Mouse (Mus musculus) testis, postnatal 14 days (tissue): ENCODE results near the gene Ebf3.

Experiments used
- DNase-seq: peaks from one replicate; pipeline ENCODE4 v3.0.0; 2021; ENCODE audit warnings: low spot score

Ebf3 gene

GRCm38 (mm10) chr7:137312166-137312932 is 1.9 kb downstream of the Ebf3 start:
- DNase-seq = no peak

DNA sequence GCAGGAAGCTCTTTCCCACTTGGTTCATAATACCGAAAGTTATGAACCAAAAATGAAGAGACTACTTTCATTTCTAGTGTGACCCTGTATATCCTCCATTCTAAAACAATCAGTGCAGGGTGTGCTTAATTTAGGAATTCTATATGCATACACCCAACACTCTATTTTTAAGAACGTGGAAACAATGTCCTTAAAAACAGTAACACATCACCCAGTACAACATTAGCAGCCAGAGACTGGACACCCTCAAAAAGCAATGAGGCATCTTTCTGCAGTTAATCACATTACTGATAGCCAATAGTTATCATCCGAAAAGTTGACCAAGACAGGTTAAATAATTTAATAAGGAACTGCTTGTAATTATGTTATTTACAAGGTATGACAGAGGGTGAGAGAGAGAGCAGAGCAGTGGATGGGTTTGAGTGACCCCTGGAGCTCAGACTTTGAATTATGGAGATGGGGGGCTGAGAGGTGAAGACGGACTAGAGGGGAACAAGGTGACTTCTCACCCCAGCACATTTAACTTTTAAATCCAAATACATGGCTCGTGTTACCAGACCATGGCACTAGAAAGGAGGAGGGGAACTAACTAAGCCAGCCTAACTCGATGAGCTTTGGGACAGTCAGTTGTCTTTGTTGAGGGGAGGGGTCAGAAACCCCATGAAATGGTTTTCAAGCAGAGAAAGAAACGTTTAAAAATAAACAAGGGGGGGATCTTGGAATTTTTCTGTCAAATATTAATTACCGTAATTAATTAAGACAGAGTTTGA is 2.7 kb downstream of the Ebf3 start:
- DNase-seq = no peak

DNA sequence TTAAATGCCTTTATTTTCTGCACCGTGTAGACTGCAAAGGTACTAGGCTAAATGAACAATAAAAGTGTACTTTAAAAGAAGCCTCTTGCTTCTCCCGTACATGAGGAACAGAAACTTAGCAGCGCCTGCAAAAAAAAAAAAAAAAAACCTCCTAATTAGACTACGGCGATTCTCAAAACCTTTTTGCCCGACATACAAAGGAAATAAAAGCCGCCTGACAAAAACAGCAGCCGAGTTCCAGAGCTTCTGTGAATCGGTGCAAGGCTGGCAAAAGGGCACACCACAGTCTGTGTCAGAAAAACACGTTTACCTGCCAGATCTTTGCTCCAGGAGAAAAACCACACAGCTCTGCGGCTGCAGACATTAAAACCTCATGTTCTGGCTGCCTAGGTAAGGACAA is 3.4 kb downstream of the Ebf3 start:
- DNase-seq = no peak

GRCm38 (mm10) chr7:137310091-137310761 is 4.0 kb downstream of the Ebf3 start:
- DNase-seq = peak; percentile 45

GRCm38 (mm10) chr7:137309071-137310066 is 4.9 kb downstream of the Ebf3 start:
- DNase-seq = peak; percentile 73

- DNase-seq = no peak
Measured at GRCm38 (mm10) chr7:137308061-137309060, 5.9 kb downstream of the Ebf3 start.

DNA sequence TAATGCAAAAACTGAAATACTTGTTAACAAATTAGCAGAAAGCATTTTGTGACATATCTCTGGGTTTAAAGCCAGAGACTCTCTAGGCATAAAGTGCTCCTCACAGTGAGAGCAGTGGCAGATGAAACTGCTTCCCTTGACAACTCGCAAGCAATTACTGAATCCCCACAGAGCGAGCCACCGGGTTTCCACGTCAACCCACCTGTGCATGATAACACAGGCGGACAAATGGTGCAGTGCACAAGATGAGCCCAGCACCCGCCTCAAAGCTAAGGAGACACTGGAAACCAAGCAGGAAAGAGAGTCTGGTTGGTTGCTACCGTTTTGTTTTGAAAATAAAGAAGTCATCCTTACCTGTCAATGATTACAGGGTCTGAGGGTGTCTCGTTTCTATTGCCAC is 7.1 kb downstream of the Ebf3 start:
- no peak for DNase-seq

GRCm38 (mm10) chr7:137306127-137306526 is 8.1 kb downstream of the Ebf3 start:
- DNase-seq = no peak

GRCm38 (mm10) chr7:137303776-137304171 is 10.5 kb downstream of the Ebf3 start:
- DNase-seq = no peak

DNA sequence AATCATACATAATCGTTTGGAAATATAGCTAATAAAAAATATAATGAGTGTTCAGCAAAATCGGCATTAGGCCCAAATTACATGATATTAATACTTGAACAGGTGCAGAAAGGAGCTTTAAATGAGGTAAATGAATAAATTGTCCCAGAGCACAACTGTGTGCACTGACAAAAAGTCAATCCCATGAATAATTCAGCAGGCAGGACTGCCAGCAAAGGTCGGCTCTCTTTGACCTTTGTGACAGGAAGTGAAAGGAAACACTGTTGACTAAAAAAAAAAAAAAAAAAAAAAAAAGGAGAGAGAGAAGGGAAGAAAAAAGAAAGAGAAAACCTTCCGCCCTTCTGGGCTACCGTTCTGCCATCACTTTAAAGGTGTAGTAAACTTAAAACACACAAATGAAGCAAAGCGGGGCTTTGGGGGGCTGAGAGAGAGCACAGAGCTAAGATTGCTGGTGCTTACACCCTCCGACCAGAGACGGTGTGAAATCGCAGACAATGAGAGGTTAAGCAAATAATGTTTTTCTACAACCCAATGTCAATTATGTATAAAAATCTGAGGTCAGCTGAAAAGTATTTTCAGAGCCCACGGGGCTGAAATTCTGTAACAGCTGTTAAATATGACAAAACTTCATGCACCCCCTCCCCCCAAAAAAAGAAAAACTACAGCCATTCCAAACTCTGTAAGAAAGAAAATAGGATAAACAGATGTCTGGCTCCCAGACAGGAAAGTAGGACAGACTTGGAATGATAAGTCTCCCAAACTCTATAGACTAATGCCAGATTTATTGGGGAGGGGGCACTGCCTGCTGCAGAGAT is 11.1 kb downstream of the Ebf3 start:
- DNase-seq = no peak

- DNase-seq = no peak
Measured at GRCm38 (mm10) chr7:137302161-137302560, 12.1 kb downstream of the Ebf3 start.

GRCm38 (mm10) chr7:137301329-137301751 is 12.9 kb downstream of the Ebf3 start:
- DNase-seq = no peak

DNA sequence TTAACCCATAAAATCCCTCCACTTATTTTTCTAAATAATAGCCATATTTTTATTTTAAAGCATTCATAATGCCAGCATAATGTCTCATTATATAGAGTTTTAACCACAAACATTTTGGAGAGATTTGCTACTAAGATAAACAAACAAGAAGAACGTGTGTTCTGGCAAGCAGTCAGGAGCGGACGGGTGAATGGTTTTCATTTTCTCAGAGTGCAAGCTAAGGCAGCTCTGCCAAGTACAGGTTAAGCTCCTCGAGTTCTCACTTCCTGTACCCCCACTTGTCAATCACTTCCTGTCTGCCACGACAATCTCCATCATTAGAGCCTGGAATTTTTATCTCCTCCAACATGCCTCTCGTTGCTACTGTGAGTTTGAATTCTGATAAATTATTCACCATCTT is 13.4 kb downstream of the Ebf3 start:
- no peak for DNase-seq

DNA sequence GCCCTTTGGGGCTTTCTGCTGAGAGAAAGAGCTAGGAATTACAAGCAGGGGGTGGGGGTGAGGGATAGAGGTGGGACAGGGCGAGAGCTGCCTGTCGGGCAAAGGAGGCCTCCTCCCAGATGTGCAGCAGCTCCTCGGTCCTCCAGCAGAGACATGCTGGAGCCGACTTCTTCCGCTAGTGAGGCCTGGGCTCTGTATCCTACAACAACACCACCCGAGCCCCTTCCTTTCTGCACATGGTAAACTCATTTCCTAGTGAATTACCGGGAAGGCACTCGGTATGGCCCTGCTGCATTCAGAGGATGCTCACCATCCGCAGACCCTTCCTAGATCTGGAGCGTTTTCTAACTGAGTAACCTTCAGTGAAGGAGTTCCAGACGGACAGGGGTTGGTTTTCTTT is 14.1 kb downstream of the Ebf3 start:
- DNase-seq = no peak

DNA sequence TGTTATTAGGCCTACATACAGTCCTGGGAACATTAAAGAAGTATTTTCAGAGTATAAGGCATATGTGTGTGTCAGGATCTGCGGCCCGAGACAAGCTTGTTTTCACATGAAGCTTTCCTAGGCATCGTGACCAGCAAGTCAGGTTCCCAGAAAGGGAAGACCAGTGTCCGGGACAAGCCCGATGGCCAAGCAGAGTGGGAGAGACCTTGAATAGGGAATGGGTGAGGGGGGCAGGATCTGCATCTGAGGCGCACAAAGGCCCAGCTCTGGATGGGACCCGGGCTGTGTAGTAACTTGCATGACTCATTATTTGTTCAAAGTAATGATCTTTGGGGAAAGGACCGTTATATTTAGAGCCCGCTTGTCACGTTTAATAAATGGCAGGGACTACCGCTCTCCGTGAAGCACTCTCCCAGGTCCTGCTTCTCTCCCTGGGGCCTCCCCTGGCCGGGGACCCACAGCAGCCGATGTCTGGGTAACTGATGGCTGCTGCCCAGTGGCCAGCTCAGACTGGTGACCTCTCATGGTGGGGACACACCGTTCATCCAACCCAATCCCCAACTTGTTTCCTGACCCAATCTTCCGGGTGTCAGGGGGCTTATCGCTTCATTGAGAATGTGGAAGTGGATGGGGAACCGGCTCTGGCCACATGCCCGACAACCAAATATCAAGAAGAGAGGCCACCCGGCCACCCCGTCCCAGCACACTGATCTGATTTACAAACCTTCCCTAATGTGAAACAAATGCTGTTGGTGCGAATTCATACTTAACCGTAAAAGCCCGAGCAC is 16.5 kb downstream of the Ebf3 start:
- DNase-seq = no peak

- no peak for DNase-seq
Measured at GRCm38 (mm10) chr7:137297131-137297530, 17.1 kb downstream of the Ebf3 start.

DNA sequence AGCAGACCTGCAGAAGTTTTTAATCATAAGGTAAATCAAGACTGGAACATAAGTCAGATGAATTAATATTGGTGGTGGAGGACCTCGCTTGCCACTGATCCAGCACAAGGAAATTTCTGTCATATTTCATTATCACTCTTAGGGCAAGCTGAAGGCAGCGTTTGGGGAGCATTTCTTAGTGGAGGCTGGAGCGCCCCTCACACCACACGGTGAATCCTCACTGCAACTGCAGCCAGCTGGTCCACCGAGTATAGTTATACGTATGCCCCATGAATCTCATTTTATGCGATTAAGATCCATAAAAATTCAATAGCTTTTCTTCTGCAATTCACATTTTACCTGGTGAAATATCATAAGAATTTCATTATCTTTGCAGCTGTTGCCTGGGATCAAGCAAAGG is 18.6 kb downstream of the Ebf3 start:
- DNase-seq = no peak

DNA sequence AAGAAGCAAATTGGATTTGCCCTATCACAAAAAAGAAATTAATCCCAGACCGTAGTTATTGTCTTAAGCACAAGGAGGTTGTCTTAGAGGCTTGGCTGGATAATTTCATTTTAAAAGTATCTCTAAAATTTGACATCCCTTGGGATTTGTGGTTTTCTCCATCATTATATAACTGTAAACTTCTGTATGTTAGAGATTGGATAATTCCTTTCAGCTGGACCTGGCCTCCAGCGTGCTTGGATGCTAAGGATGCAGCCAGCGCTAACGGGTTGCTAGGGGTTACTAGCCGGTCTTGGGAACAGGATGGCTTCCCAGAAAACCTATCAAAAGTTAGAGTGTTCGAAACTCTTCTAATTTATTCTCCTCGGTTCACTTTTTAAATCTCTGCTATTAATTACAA is 19.8 kb downstream of the Ebf3 start:
- no peak for DNase-seq
